Mouse (Mus musculus) kidney, embryonic 14.5 days (tissue): Measurements from ENCODE around the gene Arhgap8. TPM values are rescaled to one million over a fixed set of nuclear protein-coding genes. Genes with fewer than 3 reads are reported as not detected.

Source experiments
- ATAC-seq: fragments of 200-750 bp; cut with Nextera tagmentation; 2 replicates; pipeline ENCODE4 v1.8.0; 2017; ENCODE audit warnings: moderate number of reproducible peaks, mild to moderate bottlenecking, moderate TSS enrichment, moderate library complexity; ENCODE audit not compliant: low FRiP score, low TSS enrichment
- H3K27ac ChIP-seq: fragments of 300-500 bp; sonication (generic); 2 replicates; pipeline ENCODE4 v1.5.1; 2014; ENCODE audit warnings: low read depth, mild to moderate bottlenecking, low read length, moderate library complexity, mixed read lengths
- H3K27me3 ChIP-seq: fragments of 300-500 bp; sonication (generic); 2 replicates; pipeline ENCODE4 v1.6.1; 2014; ENCODE audit warnings: mild to moderate bottlenecking, low read length; ENCODE audit not compliant: control insufficient read depth, insufficient read depth
- H3K36me3 ChIP-seq: fragments of 300-500 bp; sonication (generic); 2 replicates; pipeline ENCODE4 v1.6.1; 2014; ENCODE audit warnings: low read length, mixed read lengths; ENCODE audit not compliant: control insufficient read depth, insufficient read depth
- H3K4me1 ChIP-seq: fragments of 300-500 bp; sonication (generic); 2 replicates; pipeline ENCODE4 v1.6.1; 2014; ENCODE audit warnings: low read length, mixed read lengths; ENCODE audit not compliant: control insufficient read depth, insufficient read depth
- H3K4me2 ChIP-seq: fragments of 300-500 bp; sonication (generic); replicated peaks from 2 replicates; pipeline ENCODE4 v1.6.1; 2014; ENCODE audit warnings: low read depth, mild to moderate bottlenecking, low read length
- H3K4me3 ChIP-seq: fragments of 300-500 bp; sonication (generic); 2 replicates; pipeline ENCODE4 v1.5.1; 2014; ENCODE audit warnings: mild to moderate bottlenecking, low read length
- H3K9ac ChIP-seq: fragments of 300-500 bp; sonication (generic); 2 replicates; pipeline ENCODE4 v1.6.1; 2014; ENCODE audit warnings: low read depth, mild to moderate bottlenecking, low read length, moderate library complexity
- H3K9me3 ChIP-seq: fragments of 300-500 bp; sonication (generic); 2 replicates; pipeline ENCODE4 v1.6.1; 2016; ENCODE audit warnings: low read length; ENCODE audit not compliant: control insufficient read depth
- WGBS: fragments of 180-500 bp; shearing (Covaris S2); extraction: QIAGEN DNeasy Blood & Tissue Kit; methylation state at CpG from one replicate; pipeline ENCODE4 v1.1.7; 2014; 5-methylcytosine and 5-hydroxymethylcytosine counted together
- polyA plus RNA-seq: library from polyadenylated mRNA; unstranded; fragments of >200 nt; fragmentation: Nextera tagmentation; extraction: Ambion mirVana; gene quantifications from 2 replicates; pipeline ENCODE4 v1.2.1, GENCODE M21; 2014

The Arhgap8 gene
- polyA plus RNA-seq, 1 experiment from 2014 or later, result 10.2 TPM

DNA sequence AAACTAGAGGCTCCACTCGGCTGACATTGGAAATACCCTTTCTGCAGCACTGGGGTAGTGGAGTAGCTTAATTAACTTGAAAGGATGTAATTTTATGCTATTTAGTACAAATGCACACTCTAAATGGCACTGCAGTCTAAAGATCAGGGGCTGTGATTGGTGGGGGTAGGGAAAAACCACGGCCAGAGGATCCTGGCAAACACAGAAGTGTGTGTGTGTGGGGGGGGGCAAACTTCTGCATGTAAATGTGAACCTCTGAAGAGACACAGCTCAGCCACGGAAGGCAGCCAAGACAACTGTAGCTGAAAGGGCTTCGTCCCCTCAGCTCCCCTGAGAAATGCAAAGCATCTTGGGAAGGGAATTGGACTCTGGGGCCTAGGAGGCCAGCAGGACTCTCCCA lies 95.3 kb downstream of the Arhgap8 start:
- Histone ChIP-seq H3K4me1 (no peaks in the 10 kb centered on the region), H3K27me3 (no peaks in the 10 kb centered on the region), H3K4me2 (no peak overlapping the region), H3K9ac (no peak overlapping the region), H3K27ac (no peak overlapping the region), H3K9me3 (no peaks in the 10 kb centered on the region), H3K36me3 (no peaks in the 10 kb centered on the region), H3K4me3 (no peak overlapping the region)
- ATAC-seq, result no peak
- WGBS, result 46% methylated on average over 4 of the region's 4 CpGs

DNA sequence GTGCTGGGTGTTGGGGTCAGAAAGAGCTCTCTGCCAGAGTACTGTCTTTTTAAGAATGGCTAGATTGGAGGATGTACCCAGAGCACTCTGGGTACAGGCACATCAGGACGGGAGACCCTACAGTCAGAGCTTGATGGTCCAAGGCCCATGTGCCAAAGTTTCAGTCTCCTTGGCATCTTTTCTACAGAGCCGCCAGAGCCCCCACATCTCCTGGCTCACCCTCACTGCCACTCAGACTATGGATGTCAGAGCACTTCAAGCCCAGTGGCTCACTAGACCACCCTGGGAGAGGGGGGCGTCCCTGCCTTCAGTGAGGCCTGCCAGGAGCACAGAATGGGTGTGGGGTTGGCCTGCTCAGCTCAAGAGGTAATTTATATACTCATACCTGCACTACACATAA lies 97.7 kb downstream of the Arhgap8 start:
- Histone ChIP-seq H3K4me3 (no peak overlapping the region), H3K9ac (no peak overlapping the region), H3K9me3 (no peaks in the 10 kb centered on the region), H3K27ac (no peak overlapping the region), H3K36me3 (no peaks in the 10 kb centered on the region), H3K4me2 (no peak overlapping the region), H3K27me3 (no peaks in the 10 kb centered on the region), H3K4me1 (no peaks in the 10 kb centered on the region)
- 72% methylated on average over 3 of the region's 3 CpGs for WGBS
- ATAC-seq, result no peak

DNA sequence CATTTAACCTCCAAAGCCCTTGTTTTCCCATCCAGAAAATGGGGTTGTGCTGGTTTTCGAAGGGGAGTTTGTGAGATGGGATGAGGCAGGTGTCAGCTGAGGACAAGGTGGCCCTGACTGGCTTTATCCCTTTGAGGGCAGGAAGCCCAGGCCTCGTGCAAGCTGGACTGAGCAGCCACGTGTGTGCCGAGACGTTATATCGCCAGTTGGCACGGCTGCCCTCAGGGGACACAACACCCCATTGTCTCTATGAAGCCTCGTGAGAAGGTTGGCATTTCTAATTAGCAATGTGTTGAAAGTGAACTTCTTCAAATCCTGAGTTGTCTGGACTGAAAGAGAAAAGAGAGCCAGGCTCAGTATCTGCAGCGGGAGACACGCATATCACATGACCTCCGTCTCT lies 98.4 kb downstream of the Arhgap8 start:
- Histone ChIP-seq H3K4me2 (no peak overlapping the region), H3K27ac (no peak overlapping the region), H3K36me3 (no peaks in the 10 kb centered on the region), H3K9me3 (no peaks in the 10 kb centered on the region), H3K27me3 (no peaks in the 10 kb centered on the region), H3K4me3 (no peak overlapping the region), H3K4me1 (no peaks in the 10 kb centered on the region), H3K9ac (no peak overlapping the region)
- 86% methylated on average over 11 of the region's 11 CpGs for WGBS
- no peak for ATAC-seq

DNA sequence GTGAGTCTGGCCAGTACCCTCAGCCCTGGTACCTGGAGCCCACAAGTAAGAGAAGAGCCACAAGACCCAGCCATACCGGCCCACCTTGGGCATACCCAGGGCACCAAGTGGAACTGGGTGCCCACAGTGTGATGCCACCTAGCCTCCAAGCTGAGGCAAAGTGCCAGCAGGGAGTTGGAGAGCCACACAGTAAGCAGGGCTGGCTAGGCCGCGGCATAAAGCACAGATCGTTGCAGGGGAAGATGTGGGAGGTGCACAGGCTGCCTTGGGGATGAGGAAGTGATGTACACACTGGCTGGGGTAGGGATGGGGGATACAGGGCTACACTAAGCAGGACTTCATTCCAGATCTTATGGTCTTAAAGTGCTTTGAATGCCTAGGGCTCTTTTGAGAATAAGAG lies 101.0 kb downstream of the Arhgap8 start:
- 79% methylated on average over 4 of the region's 4 CpGs for WGBS
- no peak overlapping the region for H3K9ac ChIP-seq
- H3K27me3 ChIP-seq, result no peaks in the 10 kb centered on the region
- no peaks in the 10 kb centered on the region for H3K36me3 ChIP-seq
- H3K9me3 ChIP-seq, result no peaks in the 10 kb centered on the region
- H3K4me2 ChIP-seq, result no peak overlapping the region
- ATAC-seq, result no peak
- H3K27ac ChIP-seq, result no peak overlapping the region
- no peak overlapping the region for H3K4me3 ChIP-seq
- no peaks in the 10 kb centered on the region for H3K4me1 ChIP-seq

Other genes with a start within 250 kb of the Arhgap8 start
- 5.7 and 9.5 TPM in 2 replicates for gene Rtl6, start 162.2 kb upstream of the Arhgap8 start, polyA plus RNA-seq
- gene Prr5, start 50.4 kb upstream of the Arhgap8 start, polyA plus RNA-seq, result 27.2 and 34.8 TPM in 2 replicates
- gene Phf21b, start 136.0 kb downstream of the Arhgap8 start, polyA plus RNA-seq, result 1.1 and 1.8 TPM in 2 replicates
- gene Gm29666, start 200.0 kb downstream of the Arhgap8 start, polyA plus RNA-seq, result 0.60 and 0.74 TPM in 2 replicates
- gene Nup50, start 203.4 kb downstream of the Arhgap8 start, polyA plus RNA-seq, result 23.8 and 50.8 TPM in 2 replicates